Comparison of ENCODE assay signal across 23 mouse cellular contexts in the genomic region with DNA sequence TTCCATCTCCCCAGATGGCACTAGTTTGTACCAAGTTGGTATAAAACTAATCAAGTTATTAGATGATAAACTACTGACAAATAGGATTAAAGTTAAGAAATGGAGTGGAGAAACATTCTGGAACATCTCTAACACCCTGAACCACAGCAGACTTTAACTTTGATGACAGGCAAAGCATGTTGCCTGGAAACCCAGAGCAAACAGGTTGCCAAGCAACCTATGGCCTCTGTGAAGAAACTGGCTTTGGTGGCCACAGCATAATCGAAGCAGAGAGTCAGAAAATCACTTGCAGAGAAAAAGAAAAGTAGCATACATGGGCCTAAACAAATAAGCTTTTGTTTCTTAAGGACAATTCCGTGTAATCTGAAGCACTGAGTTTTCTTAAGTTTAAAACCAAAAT. TPM values are rescaled to one million over a fixed set of nuclear protein-coding genes. Genes with fewer than 3 reads are reported as not detected.
DNase-seq lines count a peak whose midpoint lies in the region; ATAC-seq and TF ChIP-seq lines count a peak whose summit lies in the region.
"Had no signal": no experiment of that assay in that cellular context is flagged by ENCODE, and none has a peak within 500 bp of the region (broad histone marks: within the 10 kb centered on the region; RNA-seq: fewer than 3 reads in every experiment).

No protein-coding gene starts in this region.

- no peaks in the 10 kb centered on the region for H3K36me3 ChIP-seq in hindbrain, embryonic 14.5 days (replicated peaks; ENCODE audit: control insufficient read depth, insufficient read depth)
- no peaks in the 10 kb centered on the region for H3K36me3 ChIP-seq in hindbrain, embryonic 10.5 days
- H3K36me3 ChIP-seq in midbrain, embryonic 14.5 days (ENCODE audit: control insufficient read depth, insufficient read depth, low read length), result no peaks in the 10 kb centered on the region
- no peaks in the 10 kb centered on the region for H3K36me3 ChIP-seq in midbrain, embryonic 16.5 days (ENCODE audit: control insufficient read depth, insufficient read depth, low read length)
- no peaks in the 10 kb centered on the region for H3K36me3 ChIP-seq in hindbrain, postnatal 0 days (ENCODE audit: insufficient read depth, low read length)
- no peaks in the 10 kb centered on the region for H3K36me3 ChIP-seq in kidney, embryonic 15.5 days
- H3K36me3 ChIP-seq: embryonic facial prominence, embryonic 15.5 days; forebrain, embryonic 10.5 days; forebrain, embryonic 15.5 days; heart, embryonic 10.5 days had no signal

- 21% methylated on average over 2 of the region's 2 CpGs for WGBS in hindbrain, embryonic 14.5 days
- WGBS in hindbrain, embryonic 10.5 days, result 31% methylated on average over 2 of the region's 2 CpGs
- WGBS in midbrain, embryonic 14.5 days, result 19% methylated on average over 2 of the region's 2 CpGs
- 18% methylated on average over 2 of the region's 2 CpGs for whole genome bisulfite sequencing in midbrain, embryonic 16.5 days
- 18% methylated on average over 2 of the region's 2 CpGs for WGBS in hindbrain, postnatal 0 days
- 70% methylated on average over 2 of the region's 2 CpGs for WGBS in kidney, embryonic 15.5 days

- no peaks in the 10 kb centered on the region for H3K4me1 ChIP-seq in hindbrain, embryonic 14.5 days (replicated peaks; ENCODE audit: control insufficient read depth, insufficient read depth, low read length)
- 0 out of 2 replicates have a peak, but pooled peaks cover 2% of the 10 kb centered on the region for H3K4me1 ChIP-seq in hindbrain, embryonic 10.5 days (replicated peaks)
- no peaks in the 10 kb centered on the region for H3K4me1 ChIP-seq in midbrain, embryonic 14.5 days (ENCODE audit: control insufficient read depth, insufficient read depth, low read length)
- H3K4me1 ChIP-seq in midbrain, embryonic 16.5 days (ENCODE audit: control insufficient read depth, insufficient read depth, low read length), result no peaks in the 10 kb centered on the region
- H3K4me1 ChIP-seq in hindbrain, postnatal 0 days (ENCODE audit: insufficient read depth, low read length), result no peaks in the 10 kb centered on the region
- H3K4me1 ChIP-seq in kidney, embryonic 15.5 days, result no peaks in the 10 kb centered on the region
- H3K4me1 ChIP-seq: embryonic facial prominence, embryonic 15.5 days; forebrain, embryonic 10.5 days; forebrain, embryonic 15.5 days; heart, embryonic 10.5 days had no signal

- no peak overlapping the region for H3K4me2 ChIP-seq in hindbrain, embryonic 14.5 days (replicated peaks)
- no peak overlapping the region for H3K4me2 ChIP-seq in midbrain, embryonic 14.5 days (ENCODE audit: low read length)
- H3K4me2 ChIP-seq in midbrain, embryonic 16.5 days (ENCODE audit: low read length), result no peak overlapping the region
- no peak overlapping the region for H3K4me2 ChIP-seq in hindbrain, postnatal 0 days (ENCODE audit: low read depth, low read length)
- H3K4me2 ChIP-seq in kidney, embryonic 15.5 days, result no peak overlapping the region
- H3K4me2 ChIP-seq: embryonic facial prominence, embryonic 15.5 days; forebrain, embryonic 15.5 days had no signal

- no peak overlapping the region for H3K27ac ChIP-seq in hindbrain, embryonic 14.5 days
- H3K27ac ChIP-seq in hindbrain, embryonic 10.5 days, result no peak overlapping the region
- H3K27ac ChIP-seq in midbrain, embryonic 14.5 days (replicated peaks; ENCODE audit: low read depth, low read length), result no peak overlapping the region
- H3K27ac ChIP-seq in midbrain, embryonic 16.5 days (ENCODE audit: low read length), result no peak overlapping the region
- H3K27ac ChIP-seq in hindbrain, postnatal 0 days, result no peak overlapping the region
- H3K27ac ChIP-seq in kidney, embryonic 15.5 days, result no peak overlapping the region
- H3K27ac ChIP-seq: embryonic facial prominence, embryonic 15.5 days; forebrain, embryonic 10.5 days; forebrain, embryonic 15.5 days; heart, embryonic 10.5 days had no signal

- no peak for TF ChIP-seq CTCF in brain, embryonic 14.5 days (IDR thresholded peaks at IDR 0.05; ENCODE audit: borderline replicate concordance, extremely low read depth, insufficient read depth, insufficient read length)
- TF ChIP-seq CTCF in hindbrain, postnatal 0 days (IDR thresholded peaks at IDR 0.05; ENCODE audit: low read depth), result no peak

- no peaks in the 10 kb centered on the region for H3K27me3 ChIP-seq in hindbrain, embryonic 14.5 days (ENCODE audit: control insufficient read depth, insufficient read depth, low read length)
- no peaks in the 10 kb centered on the region for H3K27me3 ChIP-seq in hindbrain, embryonic 10.5 days (ENCODE audit: insufficient read depth, poor library complexity, severe bottlenecking)
- H3K27me3 ChIP-seq in midbrain, embryonic 14.5 days (ENCODE audit: control insufficient read depth, insufficient read depth, low read length), result no peaks in the 10 kb centered on the region
- no peaks in the 10 kb centered on the region for H3K27me3 ChIP-seq in midbrain, embryonic 16.5 days (ENCODE audit: control insufficient read depth, insufficient read depth, low read depth, low read length)
- H3K27me3 ChIP-seq in hindbrain, postnatal 0 days (ENCODE audit: insufficient read depth, low read length), result no peaks in the 10 kb centered on the region
- no peaks in the 10 kb centered on the region for H3K27me3 ChIP-seq in kidney, embryonic 15.5 days
- H3K27me3 ChIP-seq: CH12.LX; embryonic facial prominence, embryonic 15.5 days; forebrain, embryonic 15.5 days had no signal

- DNase-seq in hindbrain, embryonic 14.5 days (ENCODE audit: low spot score), result peak; percentile 22
- no peak for DNase-seq in hindbrain, embryonic 10.5 days (ENCODE audit: low spot score)
- peak; percentile 24 for DNase-seq in midbrain, embryonic 14.5 days
- DNase-seq in brain, embryonic 14.5 days (ENCODE audit: low read depth), result peak; percentile 20
- DNase-seq in hindbrain, postnatal 0 days (ENCODE audit: low spot score), result peak; percentile 35
- DNase-seq: adrenal gland, postnatal 14 days; cerebellum, adult 2 months; cerebellum, postnatal 14 days; heart, adult 18-20 months; heart, postnatal 10 days; heart, postnatal 4 days had no signal

- no peak overlapping the region for H3K4me3 ChIP-seq in hindbrain, embryonic 14.5 days (replicated peaks; ENCODE audit: low read length)
- H3K4me3 ChIP-seq in hindbrain, embryonic 10.5 days, result no peak overlapping the region
- no peak overlapping the region for H3K4me3 ChIP-seq in midbrain, embryonic 14.5 days (replicated peaks; ENCODE audit: low read depth, low read length)
- H3K4me3 ChIP-seq in midbrain, embryonic 16.5 days (ENCODE audit: low read depth, low read length), result no peak overlapping the region
- no peak overlapping the region for H3K4me3 ChIP-seq in hindbrain, postnatal 0 days (ENCODE audit: low read length)
- H3K4me3 ChIP-seq in kidney, embryonic 15.5 days (replicated peaks), result no peak overlapping the region
- H3K4me3 ChIP-seq: embryonic facial prominence, embryonic 15.5 days; erythroblast, embryonic 14.5 days; forebrain, embryonic 10.5 days; forebrain, embryonic 15.5 days; heart, embryonic 10.5 days had no signal

- no peak for TF ChIP-seq POLR2A in brain, embryonic 14.5 days (IDR thresholded peaks at IDR 0.05; ENCODE audit: borderline replicate concordance, extremely low read depth, insufficient read depth, insufficient read length, poor library complexity, severe bottlenecking)

- no peak overlapping the region for H3K9ac ChIP-seq in hindbrain, embryonic 14.5 days
- no peak overlapping the region for H3K9ac ChIP-seq in midbrain, embryonic 14.5 days (replicated peaks; ENCODE audit: low read length)
- H3K9ac ChIP-seq in midbrain, embryonic 16.5 days (ENCODE audit: low read depth, low read length), result no peak overlapping the region
- no peak overlapping the region for H3K9ac ChIP-seq in hindbrain, postnatal 0 days (replicated peaks; ENCODE audit: low read length)
- H3K9ac ChIP-seq in kidney, embryonic 15.5 days, result no peak overlapping the region
- H3K9ac ChIP-seq: embryonic facial prominence, embryonic 15.5 days; forebrain, embryonic 15.5 days had no signal

- no peak for ATAC-seq in hindbrain, embryonic 14.5 days (ENCODE audit: low FRiP score)
- ATAC-seq in midbrain, embryonic 14.5 days (ENCODE audit: low FRiP score, low TSS enrichment), result no peak
- ATAC-seq in midbrain, embryonic 16.5 days, result no peak
- ATAC-seq in hindbrain, postnatal 0 days, result peak; percentile 38; the same call in 1 of the 2 replicates
- no peak for ATAC-seq in kidney, embryonic 15.5 days (replicated peaks; ENCODE audit: low FRiP score)
- ATAC-seq: activated CD4-positive, CD25-positive, alpha-beta regulatory T cell, adult 4 months; forebrain, embryonic 15.5 days; intestine, embryonic 16.5 days; Patski had no signal

- no peaks in the 10 kb centered on the region for H3K9me3 ChIP-seq in hindbrain, embryonic 14.5 days (ENCODE audit: control insufficient read depth, low read length)
- H3K9me3 ChIP-seq in hindbrain, embryonic 10.5 days, result no peaks in the 10 kb centered on the region
- H3K9me3 ChIP-seq in midbrain, embryonic 14.5 days (ENCODE audit: control insufficient read depth, low read length), result no peaks in the 10 kb centered on the region
- H3K9me3 ChIP-seq in midbrain, embryonic 16.5 days (replicated peaks; ENCODE audit: control insufficient read depth, low read length, poor library complexity, severe bottlenecking), result no peaks in the 10 kb centered on the region
- H3K9me3 ChIP-seq in hindbrain, postnatal 0 days (ENCODE audit: low read length), result no peaks in the 10 kb centered on the region
- no peaks in the 10 kb centered on the region for H3K9me3 ChIP-seq in kidney, embryonic 15.5 days (replicated peaks)
- H3K9me3 ChIP-seq: embryonic facial prominence, embryonic 15.5 days; forebrain, embryonic 10.5 days; forebrain, embryonic 15.5 days; heart, embryonic 10.5 days had no signal

RNA-seq across cellular contexts. Expression of gene Vgll3, which starts 59.4 kb away (rescaled TPM):
- 4.7 and 6.2 TPM in 2 replicates for polyA plus RNA-seq in hindbrain, embryonic 14.5 days (2014; fragmentation: Nextera tagmentation; extraction: Ambion mirVana)
- polyA plus RNA-seq in hindbrain, embryonic 10.5 days (2016; fragmentation: Nextera tagmentation; extraction: Ambion mirVana), result 3.4 and 6.5 TPM in 2 replicates
- 1.5 TPM in 2 replicates for polyA plus RNA-seq in midbrain, embryonic 14.5 days (2014; fragmentation: Nextera tagmentation; extraction: Ambion mirVana)
- polyA plus RNA-seq in midbrain, embryonic 16.5 days (2015; fragmentation: Nextera tagmentation; extraction: Ambion mirVana), result 0.72 and 1.2 TPM in 2 replicates
- polyA plus RNA-seq in brain, embryonic 14.5 days (2012; rRNA removed), result 0.95 and 3.5 TPM in 2 replicates
- total RNA-seq in hindbrain, postnatal 0 days (2014; rRNA removed), result 2.5 and 3.7 TPM in 2 replicates
- 1.9 and 2.0 TPM in 2 replicates for polyA plus RNA-seq in hindbrain, postnatal 0 days (2015; fragmentation: Nextera tagmentation; extraction: Ambion mirVana)
- polyA plus RNA-seq in kidney, embryonic 15.5 days (2015; fragmentation: Nextera tagmentation; extraction: Ambion mirVana), result 2.5 and 3.1 TPM in 2 replicates
- total RNA-seq: CH12.LX; common myeloid progenitor, adult 5-6 weeks had no signal
- polyA plus RNA-seq: activated CD4-positive, CD25-positive, alpha-beta regulatory T cell, adult 4 months; erythroblast, embryonic 14.5 days had no signal
